Mouse (Mus musculus): Measurements from ENCODE around the gene Olfr1018. TPM values are rescaled to one million over a fixed set of nuclear protein-coding genes. Genes with fewer than 3 reads are reported as not detected.

Gene Olfr1018
- polyA plus RNA-seq, 1 experiment from 2014 or later = not detected

Other genes starting within 250 kb of the Olfr1018 start
- gene Olfr996, start 239.3 kb upstream of the Olfr1018 start, polyA plus RNA-seq (2014; fragmentation: Nextera tagmentation; extraction: Ambion mirVana) = not detected in 2 replicates
- gene Olfr998, start 229.5 kb upstream of the Olfr1018 start, polyA plus RNA-seq (2014; fragmentation: Nextera tagmentation; extraction: Ambion mirVana) = not detected in 2 replicates
- gene Olfr1000, start 206.6 kb upstream of the Olfr1018 start, polyA plus RNA-seq (2014; fragmentation: Nextera tagmentation; extraction: Ambion mirVana) = not detected in 2 replicates
- not detected in 2 replicates for gene Olfr1002, start 167.8 kb upstream of the Olfr1018 start, polyA plus RNA-seq (2014; fragmentation: Nextera tagmentation; extraction: Ambion mirVana)
- not detected in 2 replicates for gene Olfr154, start 154.0 kb upstream of the Olfr1018 start, polyA plus RNA-seq (2014; fragmentation: Nextera tagmentation; extraction: Ambion mirVana)
- gene Olfr1006, start 139.7 kb upstream of the Olfr1018 start, polyA plus RNA-seq (2014; fragmentation: Nextera tagmentation; extraction: Ambion mirVana) = not detected in 2 replicates
- not detected in 2 replicates for gene Olfr1008, start 129.0 kb upstream of the Olfr1018 start, polyA plus RNA-seq (2014; fragmentation: Nextera tagmentation; extraction: Ambion mirVana)
- gene Olfr1009, start 103.1 kb upstream of the Olfr1018 start, polyA plus RNA-seq (2014; fragmentation: Nextera tagmentation; extraction: Ambion mirVana) = not detected in 2 replicates
- gene Olfr1012, start 55.7 kb upstream of the Olfr1018 start, polyA plus RNA-seq (2014; fragmentation: Nextera tagmentation; extraction: Ambion mirVana) = not detected in 2 replicates
- not detected in 2 replicates for gene Olfr1013, start 51.4 kb upstream of the Olfr1018 start, polyA plus RNA-seq (2014; fragmentation: Nextera tagmentation; extraction: Ambion mirVana)
- gene Olfr1014, start 45.8 kb upstream of the Olfr1018 start, polyA plus RNA-seq (2014; fragmentation: Nextera tagmentation; extraction: Ambion mirVana) = not detected in 2 replicates
- not detected in 2 replicates for gene Olfr1015, start 36.5 kb upstream of the Olfr1018 start, polyA plus RNA-seq (2014; fragmentation: Nextera tagmentation; extraction: Ambion mirVana)
- gene Olfr1016, start 15.9 kb upstream of the Olfr1018 start, polyA plus RNA-seq (2014; fragmentation: Nextera tagmentation; extraction: Ambion mirVana) = not detected in 2 replicates
- not detected in 2 replicates for gene Olfr1019, start 27.0 kb downstream of the Olfr1018 start, polyA plus RNA-seq (2014; fragmentation: Nextera tagmentation; extraction: Ambion mirVana)
- not detected in 2 replicates for gene Olfr1020, start 28.6 kb downstream of the Olfr1018 start, polyA plus RNA-seq (2014; fragmentation: Nextera tagmentation; extraction: Ambion mirVana)
- not detected in 2 replicates for gene Olfr1022, start 50.1 kb downstream of the Olfr1018 start, polyA plus RNA-seq (2014; fragmentation: Nextera tagmentation; extraction: Ambion mirVana)
- gene Olfr1023, start 67.2 kb downstream of the Olfr1018 start, polyA plus RNA-seq (2014; fragmentation: Nextera tagmentation; extraction: Ambion mirVana) = not detected in 2 replicates
- gene Olfr1024, start 86.6 kb downstream of the Olfr1018 start, polyA plus RNA-seq (2014; fragmentation: Nextera tagmentation; extraction: Ambion mirVana) = not detected in 2 replicates
- gene Olfr1025-ps1, start 96.7 kb downstream of the Olfr1018 start, polyA plus RNA-seq (2014; fragmentation: Nextera tagmentation; extraction: Ambion mirVana) = not detected in 2 replicates
- gene Olfr1026, start 103.1 kb downstream of the Olfr1018 start, polyA plus RNA-seq (2014; fragmentation: Nextera tagmentation; extraction: Ambion mirVana) = not detected in 2 replicates
- not detected in 2 replicates for gene Olfr1028, start 132.0 kb downstream of the Olfr1018 start, polyA plus RNA-seq (2014; fragmentation: Nextera tagmentation; extraction: Ambion mirVana)
- gene Olfr1029, start 155.4 kb downstream of the Olfr1018 start, polyA plus RNA-seq (2014; fragmentation: Nextera tagmentation; extraction: Ambion mirVana) = not detected in 2 replicates
- not detected in 2 replicates for gene Olfr1030, start 160.8 kb downstream of the Olfr1018 start, polyA plus RNA-seq (2014; fragmentation: Nextera tagmentation; extraction: Ambion mirVana)
- gene Olfr1031, start 171.8 kb downstream of the Olfr1018 start, polyA plus RNA-seq (2014; fragmentation: Nextera tagmentation; extraction: Ambion mirVana) = not detected in 2 replicates
- gene Olfr1032, start 187.1 kb downstream of the Olfr1018 start, polyA plus RNA-seq (2014; fragmentation: Nextera tagmentation; extraction: Ambion mirVana) = not detected in 2 replicates
- not detected in 2 replicates for gene Olfr1033, start 202.2 kb downstream of the Olfr1018 start, polyA plus RNA-seq (2014; fragmentation: Nextera tagmentation; extraction: Ambion mirVana)
- not detected in 2 replicates for gene Olfr1034, start 227.4 kb downstream of the Olfr1018 start, polyA plus RNA-seq (2014; fragmentation: Nextera tagmentation; extraction: Ambion mirVana)